Mouse (Mus musculus): ENCODE results near the gene Gpr27. TPM values are rescaled to one million over a fixed set of nuclear protein-coding genes. Genes with fewer than 3 reads are reported as not detected.

The Gpr27 gene
- polyA plus RNA-seq, 1 experiment from 2014 or later: not detected

Other genes with a start within 250 kb of the Gpr27 start
- 33.2 to 38.9 TPM (median 36.0 TPM) in 3 replicates for gene Foxp1, start 170.0 kb upstream of the Gpr27 start, polyA plus RNA-seq (2018)
- 20.9 to 25.3 TPM (median 21.1 TPM) in 3 replicates for gene Eif4e3, start 25.9 kb upstream of the Gpr27 start, polyA plus RNA-seq (2018)
- 0.03 to 0.27 TPM in 2 of 3 replicates, not detected in the other for gene Gm20696, start 25.9 kb upstream of the Gpr27 start, polyA plus RNA-seq (2018)
- not detected in 3 replicates for gene Prok2, start 33.7 kb downstream of the Gpr27 start, polyA plus RNA-seq (2018)